Mouse (Mus musculus) intestine, postnatal 0 days (tissue): Measurements from ENCODE around the gene Sfmbt1. TPM values are rescaled to one million over a fixed set of nuclear protein-coding genes. Genes with fewer than 3 reads are reported as not detected.
A peak's percentile ranks its signal among the peaks of the same experiment; 100 is the strongest.

Experiments used
- ATAC-seq: fragments of 200-750 bp; cut with Nextera tagmentation; 2 replicates; pipeline ENCODE4 v1.8.0; 2017; ENCODE audit warnings: mild to moderate bottlenecking, moderate TSS enrichment, moderate library complexity
- H3K27ac ChIP-seq: fragments of 300-500 bp; sonication (generic); 2 replicates; pipeline ENCODE4 v1.5.1; 2014; ENCODE audit warnings: mild to moderate bottlenecking, low read depth, low read length, moderate library complexity
- H3K27me3 ChIP-seq: fragments of 300-500 bp; sonication (generic); replicated peaks from 2 replicates; pipeline ENCODE4 v1.6.1; 2014; ENCODE audit warnings: low read length, mixed read lengths; ENCODE audit not compliant: control insufficient read depth, insufficient read depth
- H3K36me3 ChIP-seq: fragments of 300-500 bp; sonication (generic); 2 replicates; pipeline ENCODE4 v1.6.1; 2014; ENCODE audit warnings: mild to moderate bottlenecking, moderate library complexity; ENCODE audit not compliant: control insufficient read depth, insufficient read depth
- H3K4me1 ChIP-seq: fragments of 300-500 bp; sonication (generic); replicated peaks from 2 replicates; pipeline ENCODE4 v1.6.1; 2014; ENCODE audit warnings: antibody characterized with exemption, low read length, mixed read lengths; ENCODE audit not compliant: control insufficient read depth, insufficient read depth
- H3K4me2 ChIP-seq: fragments of 300-500 bp; sonication (generic); replicated peaks from 2 replicates; pipeline ENCODE4 v1.6.1; 2014; ENCODE audit warnings: low read depth, mild to moderate bottlenecking, moderate library complexity
- H3K4me3 ChIP-seq: fragments of 300-500 bp; sonication (generic); 2 replicates; pipeline ENCODE4 v1.5.1; 2014; ENCODE audit warnings: low read depth, low read length
- H3K9ac ChIP-seq: fragments of 300-500 bp; sonication (generic); 2 replicates; pipeline ENCODE4 v1.6.1; 2014; ENCODE audit warnings: mild to moderate bottlenecking, low read depth, low read length
- H3K9me3 ChIP-seq: fragments of 300-500 bp; sonication (generic); 2 replicates; pipeline ENCODE4 v1.6.1; 2016; ENCODE audit warnings: mixed run types; ENCODE audit not compliant: control insufficient read depth
- CTCF ChIP-seq: sonication (generic); IDR thresholded peaks from 2 replicates; pipeline ENCODE4 v1.5.1; 2016; ENCODE audit warnings: low read depth, mild to moderate bottlenecking, control low read depth, antibody characterized with exemption, moderate library complexity
- WGBS: fragments of 180-500 bp; shearing (Covaris S2); extraction: QIAGEN DNeasy Blood & Tissue Kit; methylation state at CpG from one replicate; pipeline ENCODE4 v1.1.7; 2014; 5-methylcytosine and 5-hydroxymethylcytosine counted together
- polyA plus RNA-seq: library from polyadenylated mRNA; unstranded; fragments of >200 nt; fragmentation: Nextera tagmentation; extraction: Ambion mirVana; gene quantifications from 2 replicates; pipeline ENCODE4 v1.2.1, GENCODE M21; 2015

Sfmbt1 gene
- polyA plus RNA-seq, 1 experiment from 2014 or later = 11.4 TPM

- peaks cover 20% of the 10 kb centered on the region; the same call in 1 of the 2 replicates for H3K36me3 ChIP-seq
- H3K9ac ChIP-seq = no peak overlapping the region
- ATAC-seq = no peak
- H3K27ac ChIP-seq = no peak overlapping the region
- no peaks in the 10 kb centered on the region for H3K9me3 ChIP-seq
- no peak overlapping the region for H3K4me3 ChIP-seq
- WGBS = 84% methylated on average over 3 of the region's 3 CpGs
- H3K4me2 ChIP-seq = no peak overlapping the region
- TF ChIP-seq CTCF = no peak
- H3K4me1 ChIP-seq = no peaks in the 10 kb centered on the region
- H3K27me3 ChIP-seq = no peaks in the 10 kb centered on the region
These were observed 78.2 kb downstream of the Sfmbt1 start for GRCm38 (mm10) chr14:30792871-30793270.

GRCm38 (mm10) chr14:30801756-30802155 is 87.1 kb downstream of the Sfmbt1 start:
- 63% methylated on average over 2 of the region's 2 CpGs for WGBS
- no peak for ATAC-seq

DNA sequence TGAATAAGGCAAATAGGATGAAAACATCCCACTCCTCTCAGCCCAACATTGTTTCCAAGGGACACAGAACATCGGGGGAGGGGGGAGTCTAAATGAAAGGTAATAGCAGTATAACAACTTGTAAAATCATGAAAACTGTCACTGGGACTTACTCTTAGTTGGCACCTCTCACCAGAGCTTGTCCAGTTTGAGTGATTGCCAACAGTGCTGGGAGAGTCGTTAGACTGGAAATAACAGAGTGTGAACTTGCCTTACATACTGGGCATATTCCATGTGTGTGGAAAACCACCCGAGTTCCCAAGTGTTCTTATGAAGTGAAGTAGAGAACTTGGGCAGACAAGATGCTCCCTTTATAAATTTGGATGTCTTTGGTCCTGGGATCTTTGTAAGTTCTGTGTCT is 106.5 kb downstream of the Sfmbt1 start:
- Histone ChIP-seq H3K9ac (no peak overlapping the region), H3K4me3 (no peak overlapping the region), H3K4me2 (no peak overlapping the region), H3K27me3 (no peaks in the 10 kb centered on the region), H3K9me3 (no peaks in the 10 kb centered on the region), H3K4me1 (peaks cover 1% of the 10 kb centered on the region; the same call in 1 of the 2 replicates), H3K36me3 (peaks cover 30% of the 10 kb centered on the region), H3K27ac (no peak overlapping the region)
- ATAC-seq = no peak
- 83% methylated on average over 3 of the region's 3 CpGs for WGBS
- TF ChIP-seq CTCF = no peak

More at GRCm38 (mm10) chr14:30801756-30802155, 87.1 kb downstream of the Sfmbt1 start:
- peaks cover 18% of the 10 kb centered on the region; the same call in 1 of the 2 replicates for H3K36me3 ChIP-seq
- H3K4me2 ChIP-seq = no peak overlapping the region
- H3K27ac ChIP-seq = no peak overlapping the region
- H3K27me3 ChIP-seq = no peaks in the 10 kb centered on the region
- no peak overlapping the region for H3K9ac ChIP-seq
- H3K4me3 ChIP-seq = no peak overlapping the region
- no peaks in the 10 kb centered on the region for H3K4me1 ChIP-seq
- no peaks in the 10 kb centered on the region for H3K9me3 ChIP-seq
- no peak for TF ChIP-seq CTCF

DNA sequence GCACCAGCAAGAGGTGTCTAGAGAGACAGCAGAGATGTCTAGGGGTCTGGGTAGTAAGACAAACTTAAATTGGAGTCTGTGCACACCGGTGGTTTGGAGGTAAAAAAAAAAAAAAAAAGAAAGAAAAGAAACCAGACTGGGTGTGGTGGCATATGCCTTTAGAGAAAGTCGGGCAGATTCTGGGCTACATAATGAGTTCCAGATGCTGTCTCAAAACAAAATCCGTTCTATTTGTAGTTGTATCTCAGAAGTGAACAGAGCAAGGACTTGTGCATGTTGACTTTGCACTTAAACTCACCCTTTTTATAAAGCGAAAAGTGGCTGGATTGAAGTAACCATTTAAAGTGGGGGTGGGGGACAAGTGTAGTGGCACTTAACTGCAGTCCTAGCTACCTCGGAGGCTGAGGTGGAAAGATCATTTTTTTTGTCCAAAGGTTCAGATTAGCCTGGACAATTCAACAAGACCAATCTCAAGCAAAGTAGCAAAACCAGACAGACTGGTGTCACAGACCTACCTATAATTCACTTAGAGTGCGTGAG is 109.9 kb downstream of the Sfmbt1 start:
- no peak overlapping the region for H3K9ac ChIP-seq
- 42% methylated on average over 6 of the region's 6 CpGs for WGBS
- no peaks in the 10 kb centered on the region for H3K9me3 ChIP-seq
- H3K36me3 ChIP-seq = peaks cover 6% of the 10 kb centered on the region; the same call in 1 of the 2 replicates
- H3K4me3 ChIP-seq = no peak overlapping the region
- H3K4me2 ChIP-seq = peak overlapping the region; percentile 83; the same call in 1 of the 2 replicates
- H3K27me3 ChIP-seq = no peaks in the 10 kb centered on the region
- H3K4me1 ChIP-seq = peaks cover 19% of the 10 kb centered on the region
- no peak for TF ChIP-seq CTCF
- no peak overlapping the region for H3K27ac ChIP-seq
- no peak for ATAC-seq

GRCm38 (mm10) chr14:30825021-30825475 is 110.4 kb downstream of the Sfmbt1 start:
- peaks cover 25% of the 10 kb centered on the region for H3K4me1 ChIP-seq
- H3K36me3 ChIP-seq = 0 out of 2 replicates have a peak, but pooled peaks cover 1% of the 10 kb centered on the region
- H3K27ac ChIP-seq = no peak overlapping the region
- peak overlapping the region; percentile 91 for H3K9ac ChIP-seq
- no peaks in the 10 kb centered on the region for H3K9me3 ChIP-seq
- 31% methylated on average over 5 of the region's 5 CpGs for WGBS
- H3K4me2 ChIP-seq = peak overlapping the region; percentile 83
- H3K4me3 ChIP-seq = peak overlapping the region; percentile 91
- no peak for ATAC-seq
- no peak for TF ChIP-seq CTCF
- no peaks in the 10 kb centered on the region for H3K27me3 ChIP-seq

- Histone ChIP-seq H3K27me3 (no peaks in the 10 kb centered on the region), H3K4me1 (peaks cover 25% of the 10 kb centered on the region), H3K4me2 (peak within 1 kb of the TSS; percentile 83), H3K4me3 (peak within 1 kb of the TSS; percentile 91), H3K27ac (peak within 1 kb of the TSS; percentile 50; the same call in 1 of the 2 replicates), H3K9ac (peak within 1 kb of the TSS; percentile 91), H3K9me3 (no peaks in the 10 kb centered on the region), H3K36me3 (no peaks in the 10 kb centered on the region)
- under 1% methylated on average over 68 of the region's 68 CpGs for WGBS
- TF ChIP-seq CTCF = peak; percentile 55
- peak; percentile 95 for ATAC-seq
These were observed 111.0 kb downstream of the Sfmbt1 start, which contains the start of gene Tmem110 for GRCm38 (mm10) chr14:30825476-30826131. TSS of gene Tmem110 (plus strand) at chr14:30825590.
